Mouse (Mus musculus) liver, embryonic 14.5 days (tissue): ENCODE data around the gene Nudt22. TPM values are rescaled to one million over a fixed set of nuclear protein-coding genes. Genes with fewer than 3 reads are reported as not detected.
A peak's percentile ranks its signal among the peaks of the same experiment; 100 is the strongest.

ENCODE experiments used
- ATAC-seq: fragments of 200-750 bp; cut with Nextera tagmentation; 2 replicates; pipeline ENCODE4 v1.8.0; 2017; ENCODE audit warnings: moderate number of reproducible peaks, mild to moderate bottlenecking, moderate library complexity; ENCODE audit not compliant: insufficient read depth
- DNase-seq, 3 experiments: peaks; one replicate each; pipeline ENCODE4 v3.0.0-alpha.2; 2012 to 2013; ENCODE audit warnings: low read depth in 3 of 3, low spot score in 3 of 3
- H3K27ac ChIP-seq: fragments of 300-500 bp; sonication (generic); 2 replicates; pipeline ENCODE4 v1.5.1; 2014; ENCODE audit warnings: moderate library complexity, mild to moderate bottlenecking, control low read depth, inconsistent platforms
- H3K27me3 ChIP-seq: fragments of 300-500 bp; sonication (generic); 2 replicates; pipeline ENCODE4 v1.6.1; 2014; ENCODE audit warnings: mild to moderate bottlenecking, low read length, moderate library complexity; ENCODE audit not compliant: control insufficient read depth, insufficient read depth
- H3K36me3 ChIP-seq: fragments of 300-500 bp; sonication (generic); replicated peaks from 2 replicates; pipeline ENCODE4 v1.6.1; 2014; ENCODE audit warnings: low read depth; ENCODE audit not compliant: control insufficient read depth, insufficient read depth
- H3K4me1 ChIP-seq, 2 experiments: fragments of 200-500 bp in 1 of 2; fragments of 300-500 bp in 1 of 2; sonication (generic) in 1 of 2; replicated peaks; 2 replicates each; pipeline ENCODE4 v1.6.1; 2012 to 2014; ENCODE audit warnings: antibody characterized with exemption in 1 of 2, inconsistent platforms in 1 of 2, low read length in 1 of 2; ENCODE audit not compliant: control insufficient read depth in 2 of 2, insufficient read depth in 2 of 2
- H3K4me2 ChIP-seq: fragments of 300-500 bp; sonication (generic); 2 replicates; pipeline ENCODE4 v1.6.1; 2014; ENCODE audit warnings: low read depth, mild to moderate bottlenecking, control low read depth, moderate library complexity
- H3K4me3 ChIP-seq, 2 experiments: fragments of 200-500 bp in 1 of 2; fragments of 300-500 bp in 1 of 2; sonication (generic) in 1 of 2; 2 replicates each; pipeline ENCODE4 v1.5.1; 2012 to 2014; ENCODE audit warnings: low read depth in 2 of 2, low read length in 2 of 2, mild to moderate bottlenecking in 2 of 2, control low read depth in 1 of 2, inconsistent platforms in 1 of 2, moderate library complexity in 1 of 2; ENCODE audit not compliant: insufficient read depth in 1 of 2
- H3K9ac ChIP-seq: fragments of 300-500 bp; sonication (generic); replicated peaks from 2 replicates; pipeline ENCODE4 v1.6.1; 2014; ENCODE audit warnings: mild to moderate bottlenecking, control low read depth, moderate library complexity
- H3K9me3 ChIP-seq: fragments of 300-500 bp; sonication (generic); 2 replicates; pipeline ENCODE4 v1.6.1; 2016; ENCODE audit warnings: low read length, mixed read lengths; ENCODE audit not compliant: control insufficient read depth
- CTCF ChIP-seq: IDR thresholded peaks from 2 replicates; pipeline ENCODE4 v1.5.1; 2016; ENCODE audit warnings: antibody characterized with exemption, low read depth, control low read depth
- EP300 ChIP-seq: IDR thresholded peaks from 2 replicates; pipeline ENCODE4 v1.6.1; 2016; ENCODE audit warnings: antibody characterized with exemption, low read depth
- WGBS: fragments of 180-500 bp; shearing (Covaris S2); extraction: QIAGEN DNeasy Blood & Tissue Kit; methylation state at CpG from one replicate; pipeline ENCODE4 v1.1.7; 2014; ENCODE audit not compliant: insufficient replicate concordance; 5-methylcytosine and 5-hydroxymethylcytosine counted together
- polyA plus RNA-seq, 2 experiments: library from polyadenylated mRNA; depleted of rRNA in 1 of 2; stranded (reverse) in 1 of 2; unstranded in 1 of 2; fragments of >200 nt; fragmentation: Nextera tagmentation in 1 of 2; extraction: Ambion mirVana in 1 of 2; gene quantifications; 2 replicates each; pipeline versions ENCODE4 v1.2.1 to v1.2.3; 2012 to 2014

Gene Nudt22
- polyA plus RNA-seq, 2 experiments, result 6.8 to 9.7 TPM

DNA sequence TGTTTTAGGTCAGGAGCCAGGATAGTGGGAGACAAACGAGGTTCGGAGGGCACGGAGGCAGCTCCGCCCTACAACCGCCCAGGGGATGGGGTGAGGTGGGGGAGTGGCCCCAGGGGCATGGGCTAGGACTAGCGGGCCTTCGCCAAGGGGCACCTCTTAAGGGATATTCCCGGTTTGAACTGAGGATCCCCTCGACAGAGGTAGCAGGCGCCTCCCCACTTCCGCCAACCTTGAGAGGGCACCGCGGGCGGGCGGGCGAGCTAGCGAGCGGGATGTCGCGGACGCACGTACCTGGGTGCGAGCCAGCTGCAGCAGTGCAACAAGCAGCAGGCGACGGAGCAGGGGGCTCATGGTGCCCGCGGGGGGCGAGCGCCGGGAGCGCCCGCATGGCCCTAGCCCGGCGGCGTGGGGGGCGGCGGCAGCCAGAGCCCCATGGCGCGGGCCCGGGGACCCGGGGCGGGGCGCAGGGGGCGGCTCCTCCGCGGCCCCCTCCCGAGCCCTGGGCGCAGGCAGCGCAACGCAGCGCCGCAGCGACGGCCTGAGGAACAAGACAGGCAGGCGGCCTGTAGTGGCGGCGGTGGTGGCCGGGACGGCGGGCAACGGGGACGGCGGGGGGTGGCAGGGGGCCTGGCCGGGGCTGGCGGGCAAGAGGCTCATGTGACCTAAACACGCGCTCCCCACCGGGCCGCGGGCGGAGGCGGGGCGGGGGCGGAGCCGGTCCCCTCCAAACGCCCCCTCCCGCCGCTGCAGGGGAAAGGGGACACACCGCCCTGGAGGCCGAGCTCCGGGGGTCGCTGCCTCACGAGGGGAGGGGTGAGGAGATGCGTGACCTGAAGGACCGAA is 8.6 kb downstream of the Nudt22 start, which contains the start of gene Vegfb:
Gene Vegfb (minus strand): TSS at position 591 of the 843 bp plus-strand sequence.
- WGBS, result under 1% methylated on average over 73 of the region's 85 CpGs
- peak within 1 kb of the TSS; percentile 76 for H3K4me2 ChIP-seq
- TF ChIP-seq CTCF (no peak), EP300 (no peak)
- peak; percentile 58; the same call in 1 of the 2 replicates for ATAC-seq
- H3K9me3 ChIP-seq, result no peaks in the 10 kb centered on the region
- peak within 1 kb of the TSS; percentile 53 to 64 for H3K4me3 ChIP-seq
- no peak within 1 kb of the TSS; the same call in 1 of the 2 replicates for H3K27ac ChIP-seq
- no peak for DNase-seq
- peaks cover 19% of the 10 kb centered on the region in 2 experiments for H3K4me1 ChIP-seq
- H3K27me3 ChIP-seq, result no peaks in the 10 kb centered on the region
- H3K9ac ChIP-seq, result peak within 1 kb of the TSS; percentile 62
- H3K36me3 ChIP-seq, result no peaks in the 10 kb centered on the region

- peak overlapping the region in 1 of 2 experiments; percentile 64; a peak in 2 of 4 replicates for H3K4me3 ChIP-seq
- no peaks in the 10 kb centered on the region for H3K27me3 ChIP-seq
- no peak overlapping the region for H3K27ac ChIP-seq
- peak; percentile 45; the same call in 1 of the 2 replicates for ATAC-seq
- WGBS, result 46% methylated on average over 10 of the region's 10 CpGs
- no peak for TF ChIP-seq CTCF
- peak; percentile 79 for TF ChIP-seq EP300
- H3K9ac ChIP-seq, result no peak overlapping the region
- H3K4me2 ChIP-seq, result peak overlapping the region; percentile 76
- H3K36me3 ChIP-seq, result no peaks in the 10 kb centered on the region
- no peak for DNase-seq
- no peaks in the 10 kb centered on the region for H3K9me3 ChIP-seq
- H3K4me1 ChIP-seq, result peaks cover 11 to 18% of the 10 kb centered on the region in 2 experiments
Observed at GRCm38 (mm10) chr19:6985951-6986708, 9.8 kb downstream of the Nudt22 start.

- ATAC-seq (no peak), DNase-seq (no peak)
- Histone ChIP-seq H3K27ac (no peak overlapping the region), H3K4me3 (no peak overlapping the region), H3K9me3 (no peaks in the 10 kb centered on the region), H3K4me1 (peaks cover 11 to 18% of the 10 kb centered on the region in 2 experiments), H3K36me3 (no peaks in the 10 kb centered on the region), H3K27me3 (no peaks in the 10 kb centered on the region), H3K9ac (no peak overlapping the region), H3K4me2 (no peak overlapping the region)
- TF ChIP-seq CTCF (no peak), EP300 (no peak)
- WGBS, result 88% methylated on average over 19 of the region's 19 CpGs
Observed at GRCm38 (mm10) chr19:6985300-6985699, 10.6 kb downstream of the Nudt22 start.

- ATAC-seq, result no peak
- 87% methylated on average over 5 of the region's 5 CpGs for WGBS
- Histone ChIP-seq H3K9me3 (no peaks in the 10 kb centered on the region), H3K4me3 (no peak overlapping the region), H3K9ac (no peak overlapping the region), H3K4me1 (peaks cover 15 to 25% of the 10 kb centered on the region in 2 experiments), H3K36me3 (no peaks in the 10 kb centered on the region), H3K4me2 (no peak overlapping the region), H3K27me3 (no peaks in the 10 kb centered on the region), H3K27ac (no peak overlapping the region)
- no peak for TF ChIP-seq CTCF
- TF ChIP-seq EP300, result no peak
- DNase-seq, result no peak
Observed at GRCm38 (mm10) chr19:6983621-6984020, 12.3 kb downstream of the Nudt22 start.
